Mouse (Mus musculus) thymus, adult 2 months (tissue): ENCODE results near the gene Pdia5.

Source experiments
- CTCF ChIP-seq: fragments of 200-500 bp; IDR thresholded peaks from 2 replicates; pipeline ENCODE4 v1.5.1; 2012; ENCODE audit warnings: mild to moderate bottlenecking, control low read depth, low read length, moderate library complexity, borderline replicate concordance; ENCODE audit not compliant: control insufficient read depth, poor library complexity, insufficient read depth; ENCODE audit errors: extremely low read depth
- POLR2A ChIP-seq: fragments of 200-500 bp; IDR thresholded peaks from 2 replicates; pipeline ENCODE4 v1.6.1; 2012; ENCODE audit warnings: mild to moderate bottlenecking, low read length, control low read depth, moderate library complexity; ENCODE audit not compliant: control insufficient read depth, poor library complexity, insufficient read depth; ENCODE audit errors: extremely low read depth

DNA sequence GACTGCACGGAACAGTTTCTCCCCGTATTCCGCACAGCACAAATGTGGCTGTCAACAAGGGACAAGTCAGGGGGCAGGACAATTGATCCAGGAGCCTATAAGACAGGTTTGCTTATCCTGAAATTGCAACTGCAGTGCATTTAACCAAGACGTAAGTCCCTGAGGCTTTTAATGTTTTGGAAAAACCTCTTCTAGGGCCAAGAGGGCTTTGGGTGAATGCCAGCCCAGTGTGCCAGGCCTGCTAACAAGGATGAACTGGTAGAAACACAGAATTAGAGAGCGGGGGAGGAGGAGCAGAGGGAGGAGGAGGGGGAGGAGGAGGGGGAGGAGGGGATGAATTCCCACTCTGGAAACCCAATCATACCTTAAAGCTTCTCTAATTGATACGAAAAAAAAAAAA lies 11.4 kb downstream of the Pdia5 start:
- TF ChIP-seq CTCF, result no peak
- TF ChIP-seq POLR2A, result no peak
